9 mouse cellular contexts compared by ENCODE assay signal in genomic region chr1:162286910-162287309, GRCm38 (mm10).
A peak's percentile ranks its signal among the peaks of the same experiment; 100 is the strongest.
DNase-seq lines count a peak whose midpoint lies in the region; ATAC-seq lines count a peak whose summit lies in the region.
"Had no signal": no experiment of that assay in that cellular context is flagged by ENCODE, and none has a peak within 500 bp of the region (broad histone marks: within the 10 kb centered on the region; RNA-seq: fewer than 3 reads in every experiment).

No protein-coding gene starts in this region.

- DNase-seq in embryo, embryonic 10 days (ENCODE audit: low spot score): peak; percentile 61
- no peak for DNase-seq in embryo, embryonic 10.5 days (ENCODE audit: low spot score)
- peak; percentile 17 for DNase-seq in neural tube, embryonic 11.5 days (ENCODE audit: low spot score)
- DNase-seq in thymus, postnatal 14 days: peak; percentile 45
- no peak for DNase-seq in left cerebral cortex, adult 9 months (ENCODE audit: low spot score in 2 of 2)
- no peak for DNase-seq in gastrocnemius, postnatal 36 days

- no peak for ATAC-seq in neural tube, embryonic 11.5 days (ENCODE audit: insufficient read depth, low FRiP score, low TSS enrichment)
- no peak for ATAC-seq in neural tube, embryonic 15.5 days (ENCODE audit: low FRiP score)
- peak; percentile 67 for ATAC-seq in granulocyte monocyte progenitor cell, adult 5-6 weeks (replicated peaks; ENCODE audit: poor library complexity, severe bottlenecking)

- H3K36me3 ChIP-seq in neural tube, embryonic 11.5 days (ENCODE audit: control insufficient read depth, insufficient read depth, low read length): no peaks in the 10 kb centered on the region
- peaks cover 11% of the 10 kb centered on the region; the same call in 1 of the 2 replicates for H3K36me3 ChIP-seq in neural tube, embryonic 15.5 days
- H3K36me3 ChIP-seq: heart, embryonic 13.5 days had no signal

- 54% methylated on average over 6 of the region's 6 CpGs for WGBS in neural tube, embryonic 11.5 days
- 59% methylated on average over 6 of the region's 6 CpGs for WGBS in neural tube, embryonic 15.5 days

- H3K4me3 ChIP-seq in neural tube, embryonic 11.5 days (ENCODE audit: low read depth, low read length): no peak overlapping the region
- no peak overlapping the region for H3K4me3 ChIP-seq in neural tube, embryonic 15.5 days (replicated peaks)
- H3K4me3 ChIP-seq: heart, embryonic 13.5 days had no signal

- no peaks in the 10 kb centered on the region for H3K4me1 ChIP-seq in neural tube, embryonic 11.5 days (ENCODE audit: control insufficient read depth, insufficient read depth, low read length)
- H3K4me1 ChIP-seq in neural tube, embryonic 15.5 days: 0 out of 2 replicates have a peak, but pooled peaks cover 3% of the 10 kb centered on the region

- H3K4me2 ChIP-seq in neural tube, embryonic 11.5 days (ENCODE audit: low read depth): no peak overlapping the region
- no peak overlapping the region for H3K4me2 ChIP-seq in neural tube, embryonic 15.5 days
- H3K4me2 ChIP-seq: heart, embryonic 13.5 days had no signal

- no peaks in the 10 kb centered on the region for H3K27me3 ChIP-seq in neural tube, embryonic 11.5 days (ENCODE audit: control insufficient read depth, insufficient read depth, low read length)
- H3K27me3 ChIP-seq in neural tube, embryonic 15.5 days (replicated peaks): no peaks in the 10 kb centered on the region
- H3K27me3 ChIP-seq: heart, embryonic 13.5 days had no signal

- no peaks in the 10 kb centered on the region for H3K9me3 ChIP-seq in neural tube, embryonic 11.5 days (ENCODE audit: control insufficient read depth, low read length)
- no peaks in the 10 kb centered on the region for H3K9me3 ChIP-seq in neural tube, embryonic 15.5 days (replicated peaks)
- H3K9me3 ChIP-seq: heart, embryonic 13.5 days had no signal

- H3K9ac ChIP-seq in neural tube, embryonic 11.5 days (ENCODE audit: low read length): no peak overlapping the region
- no peak overlapping the region for H3K9ac ChIP-seq in neural tube, embryonic 15.5 days (replicated peaks)
- H3K9ac ChIP-seq: heart, embryonic 13.5 days had no signal

- no peak overlapping the region for H3K27ac ChIP-seq in neural tube, embryonic 11.5 days (ENCODE audit: low read depth, low read length)
- no peak overlapping the region for H3K27ac ChIP-seq in neural tube, embryonic 15.5 days (replicated peaks)
- H3K27ac ChIP-seq: heart, embryonic 13.5 days had no signal

- intact Hi-C loops in gastrocnemius, postnatal 36 days (cut with DNase I): no loop called here

Comparison
In these comparisons a context has a peak if more than half of its experiments do, and no peak if none do; other contexts are left out.
1. DNase-seq: peak in embryo, embryonic 10 days (single experiment), neural tube, embryonic 11.5 days (single experiment) and thymus, postnatal 14 days (single experiment); none in embryo, embryonic 10.5 days (single experiment), left cerebral cortex, adult 9 months (0 of 2) and gastrocnemius, postnatal 36 days (0 of 2).